Mouse (Mus musculus): Measurements from ENCODE around the gene Olfr1357. TPM values are rescaled to one million over a fixed set of nuclear protein-coding genes. Genes with fewer than 3 reads are reported as not detected.

Olfr1357 gene
- polyA plus RNA-seq, 1 experiment from 2014 or later: not detected

DNA sequence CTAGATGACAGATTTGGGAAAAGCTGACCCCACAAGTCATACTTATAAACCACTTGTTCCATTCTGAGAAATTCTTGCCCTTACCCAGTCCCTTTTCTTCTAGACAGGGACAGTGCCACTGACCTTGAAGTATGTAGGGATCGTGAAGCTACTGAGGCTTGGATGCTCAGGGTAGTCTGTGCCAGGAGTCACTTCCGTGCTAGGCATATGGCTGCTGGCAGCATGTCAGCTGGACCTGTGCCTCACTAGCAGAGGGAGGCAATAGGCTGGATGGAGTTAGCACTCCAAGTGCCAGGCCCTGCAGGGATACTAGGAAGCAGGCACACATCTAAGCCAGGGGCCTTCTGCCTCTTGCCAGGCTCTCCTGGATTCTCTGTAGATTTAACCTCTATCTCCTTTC, 42.2 kb downstream of the Olfr1357 start:
- Histone ChIP-seq H3K9ac (ENCODE audit: low read depth, low read length) (no peak overlapping the region), H3K27me3 (ENCODE audit: control insufficient read depth, insufficient read depth, low read length) (no peaks in the 10 kb centered on the region), H3K4me3 (ENCODE audit: low read depth, low read length) (no peak overlapping the region), H3K9me3 (ENCODE audit: control insufficient read depth, low read length) (no peaks in the 10 kb centered on the region), H3K4me2 (replicated peaks; ENCODE audit: low read depth, low read length) (no peak overlapping the region), H3K4me1 (replicated peaks; ENCODE audit: control insufficient read depth, insufficient read depth, low read length) (no peaks in the 10 kb centered on the region), H3K27ac (ENCODE audit: low read depth, low read length) (no peak overlapping the region), H3K36me3 (ENCODE audit: control insufficient read depth, insufficient read depth, low read length) (no peaks in the 10 kb centered on the region)
- 86% methylated on average over 2 of the region's 2 CpGs for WGBS
- DNase-seq (ENCODE audit: low spot score) (no peak), ATAC-seq (ENCODE audit: low FRiP score) (no peak)

DNA sequence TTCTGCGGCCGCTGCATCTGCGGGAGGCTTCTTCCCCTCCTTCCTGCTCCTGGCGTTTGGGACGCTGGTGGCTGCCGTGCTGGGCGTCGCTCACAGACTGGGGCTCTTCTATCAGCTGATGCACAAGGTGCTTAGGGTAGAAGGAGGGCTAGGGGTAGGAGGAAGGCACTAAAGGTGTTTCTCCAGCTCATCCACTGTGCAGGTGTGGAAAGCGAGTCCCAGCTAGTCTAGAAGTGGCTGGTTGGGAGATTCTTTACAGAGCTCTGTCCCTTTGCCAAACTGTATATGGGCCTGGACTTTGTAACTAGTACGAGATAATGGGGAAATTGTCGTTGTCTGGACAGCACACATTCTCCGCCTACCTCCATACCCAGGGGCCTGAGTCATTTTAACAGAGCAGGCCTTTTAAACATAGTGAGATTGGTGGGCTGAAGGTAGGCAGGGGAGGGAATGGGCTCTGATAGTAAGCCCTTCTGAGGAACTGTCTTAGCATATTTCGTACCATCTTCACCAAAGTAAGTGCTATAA, 42.7 kb downstream of the Olfr1357 start:
- DNase-seq (ENCODE audit: low spot score) (no peak), ATAC-seq (ENCODE audit: low FRiP score) (peak; percentile 39)
- H3K27ac ChIP-seq (ENCODE audit: low read depth, low read length): peak overlapping the region; percentile 32
- H3K4me3 ChIP-seq (ENCODE audit: low read depth, low read length): peak overlapping the region; percentile 66
- H3K27me3 ChIP-seq (ENCODE audit: control insufficient read depth, insufficient read depth, low read length): no peaks in the 10 kb centered on the region
- H3K4me2 ChIP-seq (replicated peaks; ENCODE audit: low read depth, low read length): peak overlapping the region; percentile 57
- peak overlapping the region; percentile 68 for H3K9ac ChIP-seq (ENCODE audit: low read depth, low read length)
- 17% methylated on average over 13 of the region's 13 CpGs for WGBS
- H3K9me3 ChIP-seq (ENCODE audit: control insufficient read depth, low read length): no peaks in the 10 kb centered on the region
- H3K4me1 ChIP-seq (replicated peaks; ENCODE audit: control insufficient read depth, insufficient read depth, low read length): no peaks in the 10 kb centered on the region
- H3K36me3 ChIP-seq (ENCODE audit: control insufficient read depth, insufficient read depth, low read length): no peaks in the 10 kb centered on the region

DNA sequence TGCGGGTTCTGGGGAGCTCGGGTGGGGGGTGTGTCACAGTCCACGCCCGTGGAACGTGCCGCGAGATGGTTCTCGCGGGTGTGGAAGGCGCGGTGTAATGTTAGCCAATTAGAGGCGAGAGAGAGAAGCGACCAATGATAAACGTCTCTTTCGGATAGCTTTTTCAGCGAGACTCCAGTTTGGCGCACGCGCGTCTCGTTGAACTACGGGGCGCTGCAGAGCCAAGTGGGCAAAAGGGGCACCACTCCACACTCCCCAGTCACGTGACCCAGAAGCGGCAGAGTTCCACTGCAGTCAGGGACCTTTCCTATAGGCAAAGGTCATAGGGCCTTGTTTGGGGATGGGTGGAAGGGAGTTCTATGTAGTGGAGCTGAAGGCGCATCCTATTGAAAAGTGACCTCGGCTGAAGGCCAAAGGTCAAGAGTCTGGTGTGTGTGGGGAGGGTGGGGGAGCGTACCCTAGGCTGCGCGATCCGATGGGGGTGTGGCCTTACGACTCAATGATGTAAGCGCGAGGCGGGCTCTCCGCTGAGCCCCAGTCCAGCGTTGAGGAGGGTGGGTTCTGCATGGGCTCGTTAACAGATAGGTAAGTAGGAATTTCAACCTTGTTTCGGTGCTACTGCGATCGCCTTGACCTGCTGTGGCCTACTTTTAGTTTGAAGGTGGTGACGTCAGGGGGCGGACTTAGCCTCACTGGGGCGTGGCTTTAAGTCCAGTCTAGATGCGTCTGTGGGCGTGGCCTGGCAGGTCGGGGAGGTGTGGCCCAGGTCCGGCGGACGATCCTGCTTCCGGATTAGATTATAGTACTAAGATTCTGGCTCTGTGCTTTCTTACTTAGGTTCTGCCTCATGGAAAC, 43.4 kb downstream of the Olfr1357 start, which contains the start of gene Ilvbl:
TSS of gene Ilvbl (plus strand) at position 97 of the 855 bp plus-strand sequence.
- peak; percentile 94 for ATAC-seq (ENCODE audit: low FRiP score)
- H3K9me3 ChIP-seq (ENCODE audit: control insufficient read depth, low read length): no peaks in the 10 kb centered on the region
- peak within 1 kb of the TSS; percentile 68 for H3K9ac ChIP-seq (ENCODE audit: low read depth, low read length)
- H3K27ac ChIP-seq (ENCODE audit: low read depth, low read length): peak within 1 kb of the TSS; percentile 32
- H3K4me2 ChIP-seq (replicated peaks; ENCODE audit: low read depth, low read length): peak within 1 kb of the TSS; percentile 57
- DNase-seq (ENCODE audit: low spot score): peak; percentile 96
- H3K27me3 ChIP-seq (ENCODE audit: control insufficient read depth, insufficient read depth, low read length): no peaks in the 10 kb centered on the region
- no peaks in the 10 kb centered on the region for H3K4me1 ChIP-seq (replicated peaks; ENCODE audit: control insufficient read depth, insufficient read depth, low read length)
- under 1% methylated on average over 51 of the region's 51 CpGs for WGBS
- H3K36me3 ChIP-seq (ENCODE audit: control insufficient read depth, insufficient read depth, low read length): no peaks in the 10 kb centered on the region
- H3K4me3 ChIP-seq (ENCODE audit: low read depth, low read length): peak within 1 kb of the TSS; percentile 66

DNA sequence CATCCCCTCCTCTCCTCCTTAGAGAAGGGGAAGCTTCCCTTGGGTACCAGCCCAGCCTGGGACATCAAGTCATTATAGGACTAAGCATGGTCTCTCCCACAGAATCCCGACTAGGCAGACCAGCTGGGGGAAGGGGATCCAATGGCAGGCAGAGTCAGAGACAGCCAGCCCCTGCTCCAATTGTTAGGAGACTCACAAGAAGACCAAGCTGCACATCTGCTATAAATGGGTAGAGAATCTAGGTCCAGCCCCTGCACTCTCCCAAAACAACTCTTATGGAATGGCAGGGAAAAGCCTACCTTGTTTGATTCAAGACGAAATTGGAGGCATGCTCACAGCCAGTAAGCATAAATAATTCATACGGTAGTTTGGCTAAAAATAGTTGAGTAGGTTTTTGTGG, 44.6 kb downstream of the Olfr1357 start:
- 82% methylated on average over 3 of the region's 3 CpGs for WGBS
- Histone ChIP-seq H3K4me3 (ENCODE audit: low read depth, low read length) (no peak overlapping the region), H3K9me3 (ENCODE audit: control insufficient read depth, low read length) (no peaks in the 10 kb centered on the region), H3K27ac (ENCODE audit: low read depth, low read length) (no peak overlapping the region), H3K27me3 (ENCODE audit: control insufficient read depth, insufficient read depth, low read length) (no peaks in the 10 kb centered on the region), H3K9ac (ENCODE audit: low read depth, low read length) (no peak overlapping the region), H3K4me2 (replicated peaks; ENCODE audit: low read depth, low read length) (no peak overlapping the region), H3K4me1 (replicated peaks; ENCODE audit: control insufficient read depth, insufficient read depth, low read length) (no peaks in the 10 kb centered on the region), H3K36me3 (ENCODE audit: control insufficient read depth, insufficient read depth, low read length) (no peaks in the 10 kb centered on the region)
- no peak for ATAC-seq (ENCODE audit: low FRiP score)
- no peak for DNase-seq (ENCODE audit: low spot score)

DNA sequence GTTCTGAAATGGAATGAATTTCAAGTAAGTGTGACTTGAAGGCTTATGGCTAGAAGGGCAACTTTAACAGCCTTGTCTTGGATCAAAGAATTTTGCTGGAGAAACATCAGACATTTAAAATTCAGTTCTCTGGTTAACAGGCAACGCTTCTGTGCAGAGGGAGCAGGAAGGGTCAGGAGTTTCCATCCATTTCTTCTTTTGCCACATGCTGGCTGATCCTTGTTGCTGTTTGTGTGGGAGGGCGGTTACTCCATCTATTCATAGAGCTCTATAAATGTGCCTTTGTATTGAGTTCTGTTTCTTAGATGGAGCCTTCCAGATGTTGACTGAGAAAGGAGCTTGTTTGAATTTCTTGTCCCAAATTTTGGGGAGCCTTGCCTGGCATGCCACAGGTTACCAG, 47.0 kb downstream of the Olfr1357 start:
- no peak for DNase-seq (ENCODE audit: low spot score)
- no peak overlapping the region for H3K9ac ChIP-seq (ENCODE audit: low read depth, low read length)
- 75% methylated on average over 2 of the region's 2 CpGs for WGBS
- ATAC-seq (ENCODE audit: low FRiP score): no peak
- no peak overlapping the region for H3K4me2 ChIP-seq (replicated peaks; ENCODE audit: low read depth, low read length)
- H3K36me3 ChIP-seq (ENCODE audit: control insufficient read depth, insufficient read depth, low read length): no peaks in the 10 kb centered on the region
- H3K4me3 ChIP-seq (ENCODE audit: low read depth, low read length): no peak overlapping the region
- no peaks in the 10 kb centered on the region for H3K4me1 ChIP-seq (replicated peaks; ENCODE audit: control insufficient read depth, insufficient read depth, low read length)
- no peak overlapping the region for H3K27ac ChIP-seq (ENCODE audit: low read depth, low read length)
- H3K9me3 ChIP-seq (ENCODE audit: control insufficient read depth, low read length): no peaks in the 10 kb centered on the region
- no peaks in the 10 kb centered on the region for H3K27me3 ChIP-seq (ENCODE audit: control insufficient read depth, insufficient read depth, low read length)

DNA sequence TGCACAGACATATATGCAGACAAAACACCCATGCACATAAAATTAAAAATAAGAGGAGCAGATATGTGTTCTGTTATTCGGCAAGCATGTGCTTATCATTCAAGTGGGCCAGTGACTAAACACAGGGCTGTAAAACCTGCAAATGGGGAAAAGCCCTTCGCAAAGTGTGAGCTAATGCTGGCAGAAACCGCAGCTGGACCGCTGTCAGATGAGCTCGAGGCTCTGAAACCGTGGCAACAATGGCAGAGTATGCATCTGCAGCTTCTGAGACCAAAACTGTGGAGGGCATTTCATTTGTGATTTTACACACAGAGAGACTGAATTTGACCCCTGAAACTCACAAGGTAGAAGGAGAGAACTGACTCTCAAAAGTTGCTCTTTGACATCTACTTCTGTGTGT, 47.5 kb downstream of the Olfr1357 start:
- WGBS: 79% methylated on average over 6 of the region's 6 CpGs
- ATAC-seq (ENCODE audit: low FRiP score) (no peak), DNase-seq (ENCODE audit: low spot score) (no peak)
- H3K4me2 ChIP-seq (replicated peaks; ENCODE audit: low read depth, low read length): no peak overlapping the region
- no peaks in the 10 kb centered on the region for H3K4me1 ChIP-seq (replicated peaks; ENCODE audit: control insufficient read depth, insufficient read depth, low read length)
- H3K36me3 ChIP-seq (ENCODE audit: control insufficient read depth, insufficient read depth, low read length): no peaks in the 10 kb centered on the region
- H3K9ac ChIP-seq (ENCODE audit: low read depth, low read length): no peak overlapping the region
- H3K27ac ChIP-seq (ENCODE audit: low read depth, low read length): no peak overlapping the region
- no peaks in the 10 kb centered on the region for H3K9me3 ChIP-seq (ENCODE audit: control insufficient read depth, low read length)
- no peaks in the 10 kb centered on the region for H3K27me3 ChIP-seq (ENCODE audit: control insufficient read depth, insufficient read depth, low read length)
- H3K4me3 ChIP-seq (ENCODE audit: low read depth, low read length): no peak overlapping the region

DNA sequence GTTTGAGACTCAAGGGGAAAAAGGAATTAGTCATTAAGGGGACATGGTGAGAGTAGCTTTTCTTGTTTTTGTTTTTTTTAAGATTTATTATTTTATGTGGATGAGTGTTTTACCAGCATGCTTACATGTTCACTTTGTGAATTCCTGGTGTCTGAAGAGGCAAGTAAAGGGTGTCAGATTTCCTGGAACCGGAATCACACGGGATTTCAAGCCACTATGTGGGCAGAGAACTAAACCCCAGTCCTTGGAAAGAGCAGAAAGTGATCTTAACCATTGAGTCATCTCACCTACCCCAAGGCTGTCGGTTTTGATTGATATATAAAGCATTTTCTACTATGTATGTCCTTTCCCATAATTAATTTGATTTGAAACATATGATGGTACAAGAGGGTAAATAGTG, 48.2 kb downstream of the Olfr1357 start:
- no peak for DNase-seq (ENCODE audit: low spot score)
- H3K9me3 ChIP-seq (ENCODE audit: control insufficient read depth, low read length): no peaks in the 10 kb centered on the region
- no peak overlapping the region for H3K9ac ChIP-seq (ENCODE audit: low read depth, low read length)
- H3K27me3 ChIP-seq (ENCODE audit: control insufficient read depth, insufficient read depth, low read length): no peaks in the 10 kb centered on the region
- H3K4me1 ChIP-seq (replicated peaks; ENCODE audit: control insufficient read depth, insufficient read depth, low read length): no peaks in the 10 kb centered on the region
- no peak overlapping the region for H3K4me3 ChIP-seq (ENCODE audit: low read depth, low read length)
- ATAC-seq (ENCODE audit: low FRiP score): no peak
- no peak overlapping the region for H3K4me2 ChIP-seq (replicated peaks; ENCODE audit: low read depth, low read length)
- no peak overlapping the region for H3K27ac ChIP-seq (ENCODE audit: low read depth, low read length)
- no peaks in the 10 kb centered on the region for H3K36me3 ChIP-seq (ENCODE audit: control insufficient read depth, insufficient read depth, low read length)
- 65% methylated on average over 3 of the region's 3 CpGs for WGBS

DNA sequence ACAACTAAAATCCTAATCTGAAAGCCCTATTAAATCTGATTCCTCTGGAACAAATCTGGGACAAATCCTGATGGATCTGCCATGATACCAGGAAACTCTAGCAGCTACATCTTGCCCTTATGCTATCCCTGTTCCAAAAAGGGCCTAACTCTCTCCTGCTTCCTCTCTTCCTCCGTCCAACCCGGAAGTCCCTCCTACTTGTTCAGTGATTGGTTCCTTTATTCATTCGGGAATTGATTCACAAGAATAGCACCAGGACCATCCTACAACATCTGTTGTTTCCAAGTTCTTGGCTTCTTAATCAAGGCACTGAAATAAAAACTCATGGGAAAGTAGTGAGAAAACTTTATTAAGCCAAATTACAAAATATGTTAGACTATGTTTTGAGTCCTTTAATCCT, 48.7 kb downstream of the Olfr1357 start:
- 80% methylated on average over 3 of the region's 3 CpGs for WGBS
- H3K36me3 ChIP-seq (ENCODE audit: control insufficient read depth, insufficient read depth, low read length): no peaks in the 10 kb centered on the region

DNA sequence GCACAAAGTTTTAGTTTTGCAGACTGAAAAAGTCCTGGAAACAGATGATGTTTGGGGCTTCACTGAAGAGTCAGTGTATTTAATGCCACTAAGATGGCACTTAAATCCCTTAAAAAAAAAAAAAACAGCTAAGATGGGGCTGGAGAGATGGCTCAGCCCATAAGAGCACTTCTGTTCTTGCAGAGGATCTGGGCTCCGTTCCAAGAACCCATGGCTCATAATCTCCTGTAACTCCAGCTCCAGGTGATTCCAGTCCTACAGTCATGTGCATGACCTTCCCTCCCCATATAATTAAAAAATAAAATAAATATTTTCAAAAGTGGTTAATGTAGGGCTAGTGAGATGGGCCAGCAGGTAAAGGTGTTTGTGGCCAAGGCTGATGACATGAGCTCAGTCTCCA, 52.8 kb downstream of the Olfr1357 start:
- WGBS: 87% methylated on average over 1 of the region's 1 CpGs
- H3K4me3 ChIP-seq (ENCODE audit: low read depth, low read length): no peak overlapping the region
- no peak overlapping the region for H3K4me2 ChIP-seq (replicated peaks; ENCODE audit: low read depth, low read length)
- H3K9ac ChIP-seq (ENCODE audit: low read depth, low read length): no peak overlapping the region
- H3K9me3 ChIP-seq (ENCODE audit: control insufficient read depth, low read length): no peaks in the 10 kb centered on the region
- no peaks in the 10 kb centered on the region for H3K27me3 ChIP-seq (ENCODE audit: control insufficient read depth, insufficient read depth, low read length)
- H3K4me1 ChIP-seq (replicated peaks; ENCODE audit: control insufficient read depth, insufficient read depth, low read length): no peaks in the 10 kb centered on the region
- DNase-seq (ENCODE audit: low spot score): no peak
- no peak for ATAC-seq (ENCODE audit: low FRiP score)
- no peak overlapping the region for H3K27ac ChIP-seq (ENCODE audit: low read depth, low read length)
- H3K36me3 ChIP-seq (ENCODE audit: control insufficient read depth, insufficient read depth, low read length): no peaks in the 10 kb centered on the region

More for the DNA sequence above, 48.7 kb downstream of the Olfr1357 start:
- H3K9ac ChIP-seq (ENCODE audit: low read depth, low read length): no peak overlapping the region
- no peaks in the 10 kb centered on the region for H3K9me3 ChIP-seq (ENCODE audit: control insufficient read depth, low read length)
- ATAC-seq (ENCODE audit: low FRiP score): no peak
- H3K27me3 ChIP-seq (ENCODE audit: control insufficient read depth, insufficient read depth, low read length): no peaks in the 10 kb centered on the region
- DNase-seq (ENCODE audit: low spot score): no peak
- no peak overlapping the region for H3K4me3 ChIP-seq (ENCODE audit: low read depth, low read length)
- no peak overlapping the region for H3K27ac ChIP-seq (ENCODE audit: low read depth, low read length)
- H3K4me2 ChIP-seq (replicated peaks; ENCODE audit: low read depth, low read length): no peak overlapping the region
- H3K4me1 ChIP-seq (replicated peaks; ENCODE audit: control insufficient read depth, insufficient read depth, low read length): no peaks in the 10 kb centered on the region
